Mouse (Mus musculus): ENCODE data around the gene Mapk9. TPM values are rescaled to one million over a fixed set of nuclear protein-coding genes. Genes with fewer than 3 reads are reported as not detected.

The Mapk9 gene
- polyA plus RNA-seq, 2 experiments = 34.7 to 39.4 TPM

DNA sequence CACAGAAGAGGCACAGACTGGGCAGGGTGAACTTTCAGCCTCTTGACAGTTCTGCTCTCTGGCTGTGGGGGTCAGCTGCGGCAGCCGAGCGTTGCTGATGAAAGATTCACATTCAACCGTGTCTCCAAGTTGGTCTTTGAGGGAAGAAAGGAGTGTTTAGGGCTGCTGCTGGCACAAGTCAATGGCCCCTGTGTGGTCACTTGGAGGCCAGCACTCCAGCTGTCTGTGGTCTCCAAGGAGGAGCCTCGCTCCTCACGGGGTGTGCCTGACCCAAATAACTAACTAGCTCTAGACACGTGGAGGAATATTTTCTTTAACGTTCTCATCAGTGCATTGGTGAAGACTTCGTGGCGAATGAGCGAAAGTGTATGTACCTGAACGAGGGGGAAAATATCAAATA lies 14.6 kb upstream of the Mapk9 start:
- peaks cover 80% of the 10 kb centered on the region for H3K36me3 ChIP-seq (ENCODE audit: control insufficient read depth, insufficient read depth, low read length)
- no peak for DNase-seq (ENCODE audit: low spot score)
- no peak for TF ChIP-seq POLR2A (IDR thresholded peaks at IDR 0.05; ENCODE audit: borderline replicate concordance, extremely low read depth, insufficient read depth, insufficient read length)
- H3K27me3 ChIP-seq (ENCODE audit: control insufficient read depth, insufficient read depth, low read length) = no peaks in the 10 kb centered on the region
- no peaks in the 10 kb centered on the region for H3K4me1 ChIP-seq (ENCODE audit: control insufficient read depth, insufficient read depth, low read length)
- H3K9me3 ChIP-seq (ENCODE audit: control insufficient read depth, low read length) = no peaks in the 10 kb centered on the region
- no peak overlapping the region for H3K4me2 ChIP-seq (replicated peaks; ENCODE audit: low read depth, low read length, severe bottlenecking)
- no peak; the same call in 1 of the 2 replicates for ATAC-seq (ENCODE audit: low FRiP score, low read depth)
- H3K27ac ChIP-seq (replicated peaks; ENCODE audit: low read depth, low read length) = no peak overlapping the region
- H3K4me3 ChIP-seq (replicated peaks; ENCODE audit: low read length) = no peak overlapping the region
- H3K9ac ChIP-seq (ENCODE audit: low read depth, low read length, severe bottlenecking) = no peak overlapping the region
- 91% methylated on average over 12 of the region's 12 CpGs for WGBS

GRCm38 (mm10) chr11:49832962-49833361 lies 13.6 kb upstream of the Mapk9 start:
- no peaks in the 10 kb centered on the region for H3K27me3 ChIP-seq (ENCODE audit: control insufficient read depth, insufficient read depth, low read length)
- ATAC-seq (ENCODE audit: low FRiP score, low read depth) (no peak), DNase-seq (ENCODE audit: low spot score) (no peak)
- no peaks in the 10 kb centered on the region for H3K9me3 ChIP-seq (ENCODE audit: control insufficient read depth, low read length)
- peaks cover 85% of the 10 kb centered on the region for H3K36me3 ChIP-seq (ENCODE audit: control insufficient read depth, insufficient read depth, low read length)
- H3K4me2 ChIP-seq (replicated peaks; ENCODE audit: low read depth, low read length, severe bottlenecking) = no peak overlapping the region
- WGBS = 89% methylated on average over 5 of the region's 5 CpGs
- no peak for TF ChIP-seq POLR2A (IDR thresholded peaks at IDR 0.05; ENCODE audit: borderline replicate concordance, extremely low read depth, insufficient read depth, insufficient read length)
- no peak overlapping the region for H3K4me3 ChIP-seq (replicated peaks; ENCODE audit: low read length)
- H3K27ac ChIP-seq (replicated peaks; ENCODE audit: low read depth, low read length) = no peak overlapping the region
- H3K4me1 ChIP-seq (ENCODE audit: control insufficient read depth, insufficient read depth, low read length) = no peaks in the 10 kb centered on the region
- no peak overlapping the region for H3K9ac ChIP-seq (ENCODE audit: low read depth, low read length, severe bottlenecking)

DNA sequence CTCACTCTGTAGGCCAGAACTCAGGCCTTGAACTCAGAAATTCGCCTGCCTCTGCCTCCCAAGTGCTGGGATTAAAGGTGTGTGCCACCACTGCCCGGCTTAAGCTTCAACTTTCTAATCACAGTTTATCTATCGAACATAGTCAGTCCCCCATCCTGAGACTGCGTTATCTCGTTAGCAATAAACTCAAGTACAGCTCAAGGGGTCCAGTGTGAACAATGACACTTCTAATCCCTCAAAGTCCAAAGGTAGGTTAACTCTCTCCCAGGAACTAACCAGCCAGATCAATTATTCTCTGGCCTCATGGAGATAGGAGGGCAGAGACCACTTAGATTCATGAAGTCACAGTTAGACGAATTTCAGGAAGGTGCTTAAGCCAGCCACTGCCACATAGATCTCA lies 12.3 kb upstream of the Mapk9 start:
- no peak overlapping the region for H3K4me3 ChIP-seq (replicated peaks; ENCODE audit: low read length)
- no peak overlapping the region for H3K9ac ChIP-seq (ENCODE audit: low read depth, low read length, severe bottlenecking)
- no peak for TF ChIP-seq POLR2A (IDR thresholded peaks at IDR 0.05; ENCODE audit: borderline replicate concordance, extremely low read depth, insufficient read depth, insufficient read length)
- H3K36me3 ChIP-seq (ENCODE audit: control insufficient read depth, insufficient read depth, low read length) = peaks cover 87% of the 10 kb centered on the region
- no peaks in the 10 kb centered on the region for H3K27me3 ChIP-seq (ENCODE audit: control insufficient read depth, insufficient read depth, low read length)
- H3K4me1 ChIP-seq (ENCODE audit: control insufficient read depth, insufficient read depth, low read length) = no peaks in the 10 kb centered on the region
- H3K9me3 ChIP-seq (ENCODE audit: control insufficient read depth, low read length) = no peaks in the 10 kb centered on the region
- H3K27ac ChIP-seq (replicated peaks; ENCODE audit: low read depth, low read length) = no peak overlapping the region
- 89% methylated on average over 6 of the region's 6 CpGs for WGBS
- DNase-seq (ENCODE audit: low spot score) = no peak
- no peak for ATAC-seq (ENCODE audit: low FRiP score, low read depth)
- no peak overlapping the region for H3K4me2 ChIP-seq (replicated peaks; ENCODE audit: low read depth, low read length, severe bottlenecking)

DNA sequence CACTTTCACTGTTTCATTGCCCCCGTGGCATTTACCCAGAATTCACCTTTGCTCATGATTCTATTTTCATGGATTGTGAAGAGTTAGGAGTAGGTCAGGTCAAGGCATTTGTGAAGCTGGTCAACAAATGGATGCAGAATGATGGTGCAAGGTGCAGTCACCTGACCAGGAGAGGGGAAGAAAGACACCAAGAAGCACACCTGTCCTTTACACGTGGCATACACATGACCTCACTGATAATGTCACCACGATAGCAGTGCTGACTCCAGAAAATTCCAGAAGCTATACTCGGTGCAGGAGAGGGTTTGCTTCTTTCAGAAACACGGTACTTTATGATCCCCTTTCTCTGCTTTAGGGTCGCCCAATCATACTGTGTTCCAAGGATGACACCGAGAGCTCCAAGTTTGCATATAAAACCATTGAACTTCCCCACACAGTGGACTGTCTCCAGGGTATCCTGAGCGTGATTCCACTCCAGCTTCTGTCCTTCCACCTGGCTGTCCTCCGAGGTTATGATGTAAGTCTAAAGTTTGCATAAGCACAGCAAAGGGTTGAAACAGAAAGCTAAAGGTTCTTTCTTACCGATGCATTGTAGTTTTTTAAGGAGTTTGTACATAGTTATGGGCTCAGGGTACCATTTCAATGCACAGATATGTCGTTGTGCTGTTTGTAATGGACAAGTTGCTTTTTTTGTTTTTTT lies 11.1 kb upstream of the Mapk9 start:
- H3K4me2 ChIP-seq (replicated peaks; ENCODE audit: low read depth, low read length, severe bottlenecking) = no peak overlapping the region
- no peaks in the 10 kb centered on the region for H3K27me3 ChIP-seq (ENCODE audit: control insufficient read depth, insufficient read depth, low read length)
- H3K27ac ChIP-seq (replicated peaks; ENCODE audit: low read depth, low read length) = no peak overlapping the region
- TF ChIP-seq POLR2A (IDR thresholded peaks at IDR 0.05; ENCODE audit: borderline replicate concordance, extremely low read depth, insufficient read depth, insufficient read length) = no peak
- no peaks in the 10 kb centered on the region for H3K9me3 ChIP-seq (ENCODE audit: control insufficient read depth, low read length)
- no peak for DNase-seq (ENCODE audit: low spot score)
- no peak for ATAC-seq (ENCODE audit: low FRiP score, low read depth)
- H3K4me3 ChIP-seq (replicated peaks; ENCODE audit: low read length) = no peak overlapping the region
- H3K36me3 ChIP-seq (ENCODE audit: control insufficient read depth, insufficient read depth, low read length) = peaks cover 76% of the 10 kb centered on the region
- H3K4me1 ChIP-seq (ENCODE audit: control insufficient read depth, insufficient read depth, low read length) = no peaks in the 10 kb centered on the region
- H3K9ac ChIP-seq (ENCODE audit: low read depth, low read length, severe bottlenecking) = no peak overlapping the region
- 92% methylated on average over 11 of the region's 11 CpGs for WGBS

- H3K36me3 ChIP-seq (ENCODE audit: control insufficient read depth, insufficient read depth, low read length) = peaks cover 55% of the 10 kb centered on the region
- no peak overlapping the region for H3K4me3 ChIP-seq (replicated peaks; ENCODE audit: low read length)
- DNase-seq (ENCODE audit: low spot score) = no peak
- 75% methylated on average over 13 of the region's 13 CpGs for WGBS
- H3K4me2 ChIP-seq (replicated peaks; ENCODE audit: low read depth, low read length, severe bottlenecking) = no peak overlapping the region
- H3K4me1 ChIP-seq (ENCODE audit: control insufficient read depth, insufficient read depth, low read length) = no peaks in the 10 kb centered on the region
- no peak overlapping the region for H3K9ac ChIP-seq (ENCODE audit: low read depth, low read length, severe bottlenecking)
- no peaks in the 10 kb centered on the region for H3K27me3 ChIP-seq (ENCODE audit: control insufficient read depth, insufficient read depth, low read length)
- no peak for TF ChIP-seq POLR2A (IDR thresholded peaks at IDR 0.05; ENCODE audit: borderline replicate concordance, extremely low read depth, insufficient read depth, insufficient read length)
- H3K27ac ChIP-seq (replicated peaks; ENCODE audit: low read depth, low read length) = no peak overlapping the region
- no peak for ATAC-seq (ENCODE audit: low FRiP score, low read depth)
- H3K9me3 ChIP-seq (ENCODE audit: control insufficient read depth, low read length) = no peaks in the 10 kb centered on the region
These were observed 8.7 kb upstream of the Mapk9 start for GRCm38 (mm10) chr11:49837717-49838407.

Data from limb, embryonic 14.5 days (tissue).